Mouse (Mus musculus) forelimb bud, embryonic 11.5 days (tissue): Measurements from ENCODE around the gene Ppef1.
"Not testable (repeated sequence)": the region's sequence is repeated elsewhere in the genome, so short reads cannot be mapped to it uniquely, and the experiment has no call there.

ENCODE experiments used
- DNase-seq: peaks from one replicate; pipeline ENCODE4 v3.0.0-alpha.2; 2012; ENCODE audit warnings: low read depth, low spot score

The Ppef1 gene

GRCm38 (mm10) chrX:160735650-160736049 is at the start of gene Ppef1:
Ppef1 (minus strand) TSS chrX:160735765.
- no peak for DNase-seq

GRCm38 (mm10) chrX:160782276-160782675 is 46.7 kb upstream of the Ppef1 start:
- DNase-seq = no peak

GRCm38 (mm10) chrX:160773033-160773432 is 37.5 kb upstream of the Ppef1 start:
- DNase-seq = no peak

GRCm38 (mm10) chrX:160769622-160770021 is 34.1 kb upstream of the Ppef1 start:
- not testable (repeated sequence) for DNase-seq

GRCm38 (mm10) chrX:160767713-160768112 is 32.1 kb upstream of the Ppef1 start, which contains the start of gene Rs1:
Rs1 (plus strand) TSS chrX:160768013.
- DNase-seq = no peak

- DNase-seq = no peak
Measured at GRCm38 (mm10) chrX:160766233-160766616, 30.7 kb upstream of the Ppef1 start.

- DNase-seq = peak; percentile 80
Measured at GRCm38 (mm10) chrX:160765389-160766232, 30.0 kb upstream of the Ppef1 start.

- DNase-seq = no peak
Measured at GRCm38 (mm10) chrX:160750808-160751207, 15.2 kb upstream of the Ppef1 start.

GRCm38 (mm10) chrX:160748653-160749052 is 13.1 kb upstream of the Ppef1 start:
- no peak for DNase-seq

- DNase-seq = no peak
Measured at GRCm38 (mm10) chrX:160745399-160745798, 9.8 kb upstream of the Ppef1 start.

GRCm38 (mm10) chrX:160699171-160699570 is 36.4 kb downstream of the Ppef1 start:
- DNase-seq = no peak

- DNase-seq = no peak
Measured at GRCm38 (mm10) chrX:160691559-160691958, 44.0 kb downstream of the Ppef1 start.

GRCm38 (mm10) chrX:160690094-160690493 is 45.5 kb downstream of the Ppef1 start:
- DNase-seq = no peak

- DNase-seq = no peak
Measured at GRCm38 (mm10) chrX:160669992-160670391, 65.6 kb downstream of the Ppef1 start.

- no peak for DNase-seq
Measured at GRCm38 (mm10) chrX:160610882-160611644, 124.5 kb downstream of the Ppef1 start.

- DNase-seq = no peak
Measured at GRCm38 (mm10) chrX:160610482-160610881, 125.1 kb downstream of the Ppef1 start.

GRCm38 (mm10) chrX:160609849-160610248 is 125.7 kb downstream of the Ppef1 start:
- DNase-seq = peak; percentile 43

GRCm38 (mm10) chrX:160603981-160604541 is 131.5 kb downstream of the Ppef1 start:
- DNase-seq = no peak

GRCm38 (mm10) chrX:160603316-160603715 is 132.2 kb downstream of the Ppef1 start:
- no peak for DNase-seq

- no peak for DNase-seq
Measured at GRCm38 (mm10) chrX:160602770-160603169, 132.8 kb downstream of the Ppef1 start.

GRCm38 (mm10) chrX:160601053-160601452 is 134.5 kb downstream of the Ppef1 start:
- no peak for DNase-seq
